Mouse (Mus musculus) embryo, embryonic 9.5 days (tissue): ENCODE data around the gene Chsy1.

ENCODE experiments used
- DNase-seq: peaks from one replicate; pipeline ENCODE4 v3.0.0-alpha.2; 2017; ENCODE audit errors: extremely low spot score

Gene Chsy1

GRCm38 (mm10) chr7:66214477-66214876, 105.2 kb downstream of the Chsy1 start:
- no peak for DNase-seq

DNA sequence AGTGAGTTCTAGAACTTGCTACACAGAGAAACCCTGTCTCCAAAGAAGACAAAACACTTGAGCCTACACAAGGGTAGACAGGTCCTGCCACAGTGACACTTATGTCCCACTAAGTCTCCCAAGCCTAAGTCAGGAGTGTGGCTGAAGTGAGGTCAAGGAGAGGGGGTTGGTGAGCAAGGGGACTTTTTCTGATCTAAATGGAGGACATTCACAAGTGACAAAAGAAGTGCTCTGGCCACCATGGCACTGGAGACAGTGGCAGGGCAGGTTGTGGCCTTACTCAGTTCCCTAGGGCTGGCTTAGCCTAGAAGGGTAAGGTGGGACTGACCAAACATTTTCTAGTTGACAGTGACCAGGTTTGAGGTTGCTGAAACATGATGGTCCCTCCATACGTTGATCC, 106.6 kb downstream of the Chsy1 start:
- DNase-seq: no peak

DNA sequence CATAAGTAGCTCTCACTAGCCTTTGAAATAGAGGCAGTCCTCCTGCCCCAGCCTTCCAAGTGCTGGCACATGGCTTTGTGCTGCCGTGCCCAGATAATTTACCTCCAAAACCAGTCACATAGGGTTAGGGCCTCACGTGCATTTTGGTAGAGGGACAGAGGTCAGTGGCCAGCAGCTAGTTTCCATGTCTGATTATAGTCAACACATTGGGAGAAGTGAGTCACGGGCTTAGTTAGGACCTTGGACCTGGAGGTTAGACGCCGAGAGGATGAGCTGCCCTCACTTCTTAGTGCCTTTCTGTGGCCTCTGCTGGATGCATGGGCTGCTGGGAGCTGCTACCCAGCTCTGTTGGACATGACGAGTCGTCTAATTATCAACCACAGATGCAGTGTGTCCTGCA, 107.7 kb downstream of the Chsy1 start:
- DNase-seq: no peak

DNA sequence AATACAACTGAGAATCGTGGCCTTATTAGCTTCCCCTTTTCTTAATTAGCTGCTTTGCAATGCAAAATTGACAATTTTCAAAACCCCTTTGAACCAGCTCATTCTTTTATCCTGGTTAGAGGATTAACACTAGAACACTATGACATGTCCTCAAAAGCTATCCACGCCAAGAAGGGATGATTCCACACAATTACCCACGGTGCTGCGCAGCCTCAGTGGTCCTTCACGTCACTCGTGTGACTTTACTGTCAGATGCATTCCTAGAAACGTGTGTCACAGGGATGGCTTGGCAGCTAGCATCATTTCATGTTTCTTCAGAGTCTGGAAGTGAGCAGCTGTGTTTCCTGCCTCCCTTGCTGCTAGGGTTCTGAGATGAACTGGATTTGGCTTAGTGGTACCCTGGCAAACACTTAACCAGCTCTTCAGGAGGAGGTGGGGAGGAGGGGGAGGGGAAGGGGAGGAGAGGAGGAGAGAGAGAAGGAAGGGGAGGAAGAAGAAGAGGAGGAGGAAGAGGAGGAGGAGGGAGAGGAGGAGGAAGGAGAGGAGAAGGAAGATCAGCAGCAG, 108.3 kb downstream of the Chsy1 start:
- DNase-seq: no peak

DNA sequence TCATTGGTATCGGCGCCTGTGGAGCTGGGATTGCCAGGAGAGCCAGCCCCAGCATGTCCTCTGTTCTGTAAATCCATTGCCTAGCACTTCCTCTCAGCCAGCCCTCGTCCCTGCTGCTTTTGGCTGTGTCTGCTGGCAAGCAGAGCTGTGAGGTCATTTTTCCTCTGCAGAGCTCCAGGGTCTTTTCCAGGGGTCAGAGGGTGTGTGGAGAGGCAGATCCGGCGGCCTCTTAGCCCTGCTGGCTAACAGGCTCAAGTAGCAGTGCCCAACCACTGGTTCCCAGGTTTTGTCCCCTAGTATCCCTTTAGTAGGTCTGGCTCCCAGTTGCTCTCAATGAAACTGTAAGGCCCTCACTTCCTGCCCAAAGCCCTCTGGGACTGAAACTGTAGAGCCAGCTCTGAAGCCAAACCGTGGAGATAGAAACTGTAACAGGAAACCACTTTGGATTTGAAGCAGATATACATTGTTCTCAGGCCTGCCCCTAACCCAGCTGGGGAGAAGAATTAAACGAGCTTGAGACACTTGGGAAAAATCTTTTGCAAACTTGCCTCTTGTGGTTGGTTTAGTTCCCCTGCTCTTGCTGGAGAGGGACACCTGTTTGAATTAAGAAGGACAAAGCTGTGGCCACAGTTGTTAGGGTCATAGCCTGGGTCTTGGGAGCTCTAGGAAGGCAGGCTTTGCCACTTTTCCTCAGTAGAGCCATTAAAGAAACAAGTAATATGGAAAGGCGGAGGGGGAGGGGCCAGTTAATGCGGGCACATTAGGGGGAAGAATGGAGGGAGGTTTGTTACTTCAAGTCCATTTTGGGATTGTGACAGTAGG, 109.1 kb downstream of the Chsy1 start:
- DNase-seq: peak; percentile 61

GRCm38 (mm10) chr7:66219028-66219793, 109.9 kb downstream of the Chsy1 start:
- DNase-seq: no peak

DNA sequence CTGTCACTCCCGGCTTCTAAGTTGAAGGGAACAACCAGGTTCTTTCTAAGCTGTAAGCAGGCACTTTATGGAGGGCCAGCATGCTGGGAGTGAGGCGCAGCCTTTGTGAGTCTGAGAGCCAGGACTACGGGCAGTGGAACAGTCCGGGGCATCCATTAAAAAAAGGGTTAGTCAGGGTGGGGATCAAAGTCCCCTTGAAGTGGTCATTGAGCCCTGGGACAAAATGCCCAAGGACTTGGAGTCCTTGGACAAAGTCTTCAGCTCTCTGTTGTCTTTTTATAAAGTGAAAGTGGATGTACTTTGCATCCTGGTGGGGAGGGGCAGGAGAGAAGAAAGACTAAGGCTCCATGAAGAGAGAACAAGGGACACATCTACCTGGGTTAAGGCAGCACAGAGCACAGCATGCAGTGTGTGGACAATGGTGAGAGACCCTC, 110.5 kb downstream of the Chsy1 start:
- no peak for DNase-seq

DNA sequence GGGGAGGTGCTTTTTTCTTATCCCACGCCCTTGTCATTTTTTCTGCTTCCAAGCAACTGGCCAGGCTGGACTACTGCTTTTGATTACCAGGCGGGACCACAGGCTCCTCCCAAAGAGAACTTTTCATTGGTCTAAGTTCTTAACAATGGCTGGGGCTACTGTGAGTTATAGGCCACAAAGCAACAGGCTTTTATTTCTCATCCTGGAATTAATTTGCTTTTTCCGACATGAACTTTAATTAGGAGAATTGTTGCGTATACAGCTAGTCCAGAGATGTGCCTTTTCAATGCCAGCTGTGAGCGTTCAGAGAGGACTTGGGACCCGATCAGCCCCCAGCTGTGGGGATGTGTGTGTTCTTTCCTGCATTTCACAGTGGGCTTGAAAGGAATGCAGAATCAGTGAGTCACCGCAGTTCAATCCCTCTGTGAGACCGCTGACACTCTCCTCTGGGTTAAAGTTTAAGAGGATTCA, 113.3 kb downstream of the Chsy1 start:
- DNase-seq: no peak
